Mouse (Mus musculus): Measurements from ENCODE around the gene Slc25a48.

Slc25a48 gene

DNA sequence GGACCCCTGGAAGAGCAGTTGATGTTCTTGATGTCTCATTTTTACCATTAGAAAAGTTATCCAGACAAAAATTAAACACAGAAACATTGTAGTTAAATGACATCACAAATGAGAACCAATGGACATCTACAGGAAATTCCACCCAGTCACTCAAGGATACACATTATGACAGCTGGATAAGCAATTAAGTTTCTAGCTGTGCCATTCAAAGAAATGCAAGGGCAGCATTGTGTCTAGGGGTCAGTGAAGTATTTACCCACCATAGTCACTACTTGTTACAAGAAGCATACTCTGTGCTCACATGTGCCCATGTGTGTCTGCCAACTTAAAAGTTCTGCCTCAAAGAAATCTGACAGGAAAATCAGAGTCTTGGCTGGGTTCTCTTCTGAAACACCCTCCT lies 75.4 kb downstream of the Slc25a48 start:
- DNase-seq (ENCODE audit: low spot score) = no peak

GRCm38 (mm10) chr13:56516311-56516710 lies 78.2 kb downstream of the Slc25a48 start:
- no peak for DNase-seq (ENCODE audit: low spot score)

DNA sequence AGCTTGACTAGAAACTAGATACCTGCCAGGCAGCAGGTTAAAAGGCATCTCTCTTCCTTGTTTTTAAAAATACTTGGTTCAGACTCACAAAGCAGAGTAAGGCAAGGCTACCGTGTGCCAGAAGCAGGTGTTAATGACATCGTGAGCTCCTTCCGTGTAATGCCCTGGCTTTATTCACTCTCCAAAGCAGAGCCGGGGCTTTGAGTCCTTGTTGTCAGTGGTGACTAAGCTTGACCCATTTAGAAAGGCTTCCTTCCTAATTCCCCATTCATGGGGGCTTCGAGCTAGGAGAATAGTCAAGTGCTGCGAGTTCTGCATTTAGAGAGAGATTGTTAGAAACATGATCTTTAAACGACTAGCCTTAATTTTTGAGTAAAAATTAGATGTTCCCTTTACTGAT lies 78.7 kb downstream of the Slc25a48 start:
- DNase-seq (ENCODE audit: low spot score) = no peak

DNA sequence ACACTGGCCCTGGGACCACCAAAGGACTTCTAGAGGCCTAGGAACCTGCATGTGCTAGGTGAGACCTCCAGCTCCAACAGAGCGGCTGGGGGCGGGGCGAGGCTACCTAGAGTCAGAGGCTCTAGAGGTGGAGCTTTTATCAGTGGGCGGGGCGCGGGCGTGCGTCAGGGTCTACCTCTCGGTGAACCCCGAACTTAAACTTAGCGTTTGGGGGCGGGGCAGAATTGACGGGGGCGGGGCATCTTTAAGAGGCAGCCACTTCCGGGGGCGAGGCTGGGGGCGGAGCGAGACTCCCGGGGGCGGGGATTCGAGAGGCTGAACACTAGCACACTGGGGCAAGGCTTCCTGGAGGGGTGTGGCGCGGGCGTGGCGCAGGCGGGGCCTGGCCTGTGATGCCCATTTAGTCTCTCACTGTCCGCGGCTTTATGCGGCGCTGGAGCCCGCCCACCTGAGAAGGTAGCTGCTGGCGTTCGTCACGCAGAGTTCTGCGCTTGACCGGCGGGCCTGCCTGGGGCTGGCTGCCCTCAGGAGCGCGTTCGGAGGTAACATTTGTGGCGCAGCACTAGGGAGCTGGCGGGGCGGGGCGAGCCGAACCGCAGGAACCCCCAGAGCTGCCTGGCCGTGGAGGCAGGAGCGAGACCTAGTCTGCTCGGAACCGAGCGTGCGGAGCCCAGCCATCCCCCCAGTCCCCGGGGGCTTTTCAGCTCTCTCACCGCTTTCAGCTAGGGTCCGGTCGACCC lies 84.1 kb downstream of the Slc25a48 start, which contains the start of gene Fbxl21:
Fbxl21 (plus strand) TSS at position 392 of the 740 bp plus-strand sequence.
- DNase-seq (ENCODE audit: low spot score) = peak; percentile 95

- no peak for DNase-seq (ENCODE audit: low spot score)
Observed at GRCm38 (mm10) chr13:56522821-56523167, 84.6 kb downstream of the Slc25a48 start.

All from lung, postnatal 25 days (tissue).